Mouse (Mus musculus): ENCODE data around the gene Cyb5rl. TPM values are rescaled to one million over a fixed set of nuclear protein-coding genes. Genes with fewer than 3 reads are reported as not detected.

Cyb5rl gene
- polyA plus RNA-seq, 1 experiment from 2014 or later = 5.3 TPM

DNA sequence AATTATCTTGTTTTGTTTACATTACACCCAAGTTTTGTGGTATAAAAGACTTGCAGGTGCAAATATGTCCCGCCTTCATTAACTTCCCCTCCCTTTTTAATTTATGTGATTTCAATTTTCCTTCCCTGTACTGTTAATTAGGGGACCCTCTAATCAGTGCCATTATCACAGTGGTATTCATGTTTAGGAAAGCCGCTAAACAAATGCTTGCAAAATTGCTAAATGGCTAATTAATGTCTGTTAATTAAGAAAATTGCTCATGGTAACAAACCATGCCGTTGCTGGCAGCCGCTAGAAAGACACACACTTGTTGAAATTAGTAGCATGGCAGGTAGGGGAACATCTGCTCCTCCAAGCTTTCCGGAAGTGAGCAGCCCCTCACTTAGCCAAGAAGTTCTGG is 41.4 kb upstream of the Cyb5rl start:
- TF ChIP-seq CTCF (IDR thresholded peaks at IDR 0.05; ENCODE audit: low read depth) = no peak
- no peak overlapping the region for H3K27ac ChIP-seq (ENCODE audit: low read depth)
- 90% methylated on average over 5 of the region's 5 CpGs for whole genome bisulfite sequencing
- no peaks in the 10 kb centered on the region for H3K4me1 ChIP-seq (ENCODE audit: insufficient read depth)
- no peak for ATAC-seq (ENCODE audit: insufficient read depth)
- no peaks in the 10 kb centered on the region for H3K27me3 ChIP-seq (ENCODE audit: insufficient read depth, low read length)
- no peak overlapping the region for H3K4me3 ChIP-seq (ENCODE audit: low read depth, low read length)
- peaks cover 45% of the 10 kb centered on the region for H3K36me3 ChIP-seq (ENCODE audit: insufficient read depth)
- no peak for DNase-seq
- no peaks in the 10 kb centered on the region for H3K9me3 ChIP-seq (ENCODE audit: low read depth, low read length)
- H3K4me2 ChIP-seq = no peak overlapping the region
- no peak overlapping the region for H3K9ac ChIP-seq

DNA sequence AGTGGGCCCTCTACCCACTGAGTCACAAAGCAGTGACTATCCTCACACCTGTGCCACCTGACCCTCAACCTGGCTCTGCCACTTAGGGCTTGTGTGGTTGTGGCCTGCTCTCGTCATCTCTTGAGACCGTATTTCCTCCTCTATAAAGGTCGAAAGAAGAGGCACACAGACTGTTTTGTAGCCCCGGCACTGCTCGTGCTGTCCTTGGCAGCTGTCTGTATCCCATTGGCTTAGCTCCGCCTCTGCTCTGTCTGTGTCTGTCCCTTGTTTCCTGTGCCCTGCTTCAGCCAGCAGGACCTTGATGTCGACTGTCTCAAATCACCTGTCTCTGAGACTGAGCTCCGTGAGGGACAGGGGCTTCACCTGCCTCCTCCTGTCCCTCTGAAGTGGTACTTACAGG is 40.3 kb upstream of the Cyb5rl start:
- Histone ChIP-seq H3K36me3 (ENCODE audit: insufficient read depth) (peaks cover 56% of the 10 kb centered on the region), H3K4me3 (ENCODE audit: low read depth, low read length) (no peak overlapping the region), H3K27me3 (ENCODE audit: insufficient read depth, low read length) (no peaks in the 10 kb centered on the region), H3K27ac (ENCODE audit: low read depth) (no peak overlapping the region), H3K4me1 (ENCODE audit: insufficient read depth) (no peaks in the 10 kb centered on the region), H3K9me3 (ENCODE audit: low read depth, low read length) (no peaks in the 10 kb centered on the region), H3K4me2 (no peak overlapping the region), H3K9ac (no peak overlapping the region)
- no peak for TF ChIP-seq CTCF (IDR thresholded peaks at IDR 0.05; ENCODE audit: low read depth)
- no peak for ATAC-seq (ENCODE audit: insufficient read depth)
- 55% methylated on average over 8 of the region's 8 CpGs for WGBS
- peak; percentile 11 for DNase-seq

DNA sequence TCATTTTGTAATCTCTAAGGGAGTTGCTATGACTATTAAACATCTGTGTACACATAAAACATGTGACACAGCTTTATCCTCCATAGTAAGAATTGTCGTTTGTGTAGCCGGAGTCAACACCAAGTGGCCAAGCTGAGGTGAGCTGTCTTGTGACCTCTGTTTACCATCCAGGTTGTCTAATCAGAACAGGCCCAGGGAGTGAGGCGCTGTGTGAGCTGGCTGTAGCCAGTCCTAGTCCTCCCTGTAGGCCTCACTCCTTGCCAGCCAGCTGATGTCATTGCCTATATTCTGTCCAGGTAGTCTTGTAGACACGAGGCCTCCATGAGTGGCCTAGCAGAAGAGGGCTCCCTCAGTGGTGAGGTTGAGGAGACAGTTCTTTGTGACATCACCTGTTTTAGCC is 31.1 kb upstream of the Cyb5rl start:
- Histone ChIP-seq H3K36me3 (ENCODE audit: insufficient read depth) (peaks cover 92% of the 10 kb centered on the region), H3K9ac (no peak overlapping the region), H3K4me2 (no peak overlapping the region), H3K4me1 (ENCODE audit: insufficient read depth) (no peaks in the 10 kb centered on the region), H3K4me3 (ENCODE audit: low read depth, low read length) (no peak overlapping the region), H3K9me3 (ENCODE audit: low read depth, low read length) (no peaks in the 10 kb centered on the region), H3K27me3 (ENCODE audit: insufficient read depth, low read length) (no peaks in the 10 kb centered on the region), H3K27ac (ENCODE audit: low read depth) (no peak overlapping the region)
- no peak for TF ChIP-seq CTCF (IDR thresholded peaks at IDR 0.05; ENCODE audit: low read depth)
- ATAC-seq (ENCODE audit: insufficient read depth) = no peak
- WGBS = 77% methylated on average over 4 of the region's 4 CpGs
- DNase-seq = no peak

DNA sequence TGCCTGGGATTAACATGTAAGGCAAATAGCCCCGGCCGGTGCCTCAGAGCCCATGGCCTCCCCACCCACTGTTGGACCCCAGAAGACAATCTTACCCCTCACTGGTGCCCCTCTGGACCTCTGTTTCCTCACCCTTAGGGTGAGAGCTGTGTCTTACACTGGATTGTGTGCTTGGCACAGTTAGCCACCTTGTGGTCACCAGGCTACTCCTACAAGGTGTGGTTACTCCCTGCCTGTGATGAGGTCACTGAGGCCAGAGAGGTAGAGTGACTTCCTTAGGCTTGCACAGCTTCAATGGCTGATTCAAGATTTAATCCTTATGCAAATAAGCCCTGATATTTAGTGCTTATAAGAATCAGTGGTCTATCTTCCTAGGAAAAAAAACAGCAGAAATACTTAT is 29.8 kb upstream of the Cyb5rl start:
- 97% methylated on average over 2 of the region's 2 CpGs for WGBS

DNA sequence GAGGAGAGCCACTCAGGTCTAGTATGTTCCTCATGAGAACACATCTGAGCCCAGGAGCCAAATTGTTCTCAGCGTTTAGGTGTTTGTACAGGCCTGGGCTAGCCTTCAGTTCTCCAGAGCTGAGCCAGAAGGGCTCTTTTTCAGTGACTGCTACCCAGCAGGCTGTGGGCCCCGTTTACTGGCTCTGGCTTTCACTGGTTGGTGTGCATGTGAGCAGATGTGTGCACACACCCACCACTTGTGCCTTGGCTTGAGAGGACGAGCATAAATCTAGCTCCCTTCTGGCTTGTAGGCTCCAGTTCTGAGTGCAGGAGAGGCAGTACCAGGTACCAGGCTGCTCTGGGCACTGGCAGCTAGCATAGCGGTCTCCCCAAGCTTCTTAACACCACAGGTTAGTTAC is 28.5 kb upstream of the Cyb5rl start:
- no peak overlapping the region for H3K27ac ChIP-seq (ENCODE audit: low read depth)
- no peaks in the 10 kb centered on the region for H3K9me3 ChIP-seq (ENCODE audit: low read depth, low read length)
- no peak overlapping the region for H3K4me2 ChIP-seq
- H3K4me3 ChIP-seq (ENCODE audit: low read depth, low read length) = no peak overlapping the region
- no peaks in the 10 kb centered on the region for H3K27me3 ChIP-seq (ENCODE audit: insufficient read depth, low read length)
- H3K36me3 ChIP-seq (ENCODE audit: insufficient read depth) = peaks cover 92% of the 10 kb centered on the region
- no peak for TF ChIP-seq CTCF (IDR thresholded peaks at IDR 0.05; ENCODE audit: low read depth)
- WGBS = 83% methylated on average over 4 of the region's 4 CpGs
- H3K4me1 ChIP-seq (ENCODE audit: insufficient read depth) = no peaks in the 10 kb centered on the region
- ATAC-seq (ENCODE audit: insufficient read depth) = no peak
- no peak overlapping the region for H3K9ac ChIP-seq
- no peak for DNase-seq

More for the DNA sequence above, 29.8 kb upstream of the Cyb5rl start:
- Histone ChIP-seq H3K27ac (ENCODE audit: low read depth) (no peak overlapping the region), H3K4me3 (ENCODE audit: low read depth, low read length) (no peak overlapping the region), H3K4me2 (no peak overlapping the region), H3K36me3 (ENCODE audit: insufficient read depth) (peaks cover 92% of the 10 kb centered on the region), H3K9ac (no peak overlapping the region), H3K27me3 (ENCODE audit: insufficient read depth, low read length) (no peaks in the 10 kb centered on the region), H3K4me1 (ENCODE audit: insufficient read depth) (no peaks in the 10 kb centered on the region), H3K9me3 (ENCODE audit: low read depth, low read length) (no peaks in the 10 kb centered on the region)
- no peak for TF ChIP-seq CTCF (IDR thresholded peaks at IDR 0.05; ENCODE audit: low read depth)
- DNase-seq = no peak
- ATAC-seq (ENCODE audit: insufficient read depth) = no peak

DNA sequence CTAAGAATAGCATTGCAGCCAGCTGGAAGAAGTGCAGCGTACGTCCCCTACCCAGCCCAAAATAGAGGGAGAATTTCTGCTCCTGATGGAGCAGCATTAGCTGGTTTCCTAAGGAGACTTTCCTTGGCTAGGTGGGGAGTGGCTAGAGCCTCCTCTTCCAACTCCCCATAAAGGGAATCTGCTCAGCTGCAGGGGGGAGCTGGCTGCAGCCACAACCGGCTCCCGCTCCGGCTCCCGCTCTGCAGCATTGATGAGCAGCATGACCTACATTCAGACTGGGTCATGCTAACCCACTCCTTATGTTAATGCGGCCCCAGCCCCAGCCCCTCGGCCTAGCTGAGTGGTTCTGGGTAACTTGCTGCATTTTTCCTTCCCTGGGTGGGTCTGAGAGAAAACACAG is 27.5 kb upstream of the Cyb5rl start:
- Histone ChIP-seq H3K27me3 (ENCODE audit: insufficient read depth, low read length) (no peaks in the 10 kb centered on the region), H3K9ac (no peak overlapping the region), H3K27ac (ENCODE audit: low read depth) (no peak overlapping the region), H3K4me1 (ENCODE audit: insufficient read depth) (no peaks in the 10 kb centered on the region), H3K4me3 (ENCODE audit: low read depth, low read length) (no peak overlapping the region), H3K9me3 (ENCODE audit: low read depth, low read length) (no peaks in the 10 kb centered on the region), H3K36me3 (ENCODE audit: insufficient read depth) (peaks cover 92% of the 10 kb centered on the region), H3K4me2 (no peak overlapping the region)
- DNase-seq (no peak), ATAC-seq (ENCODE audit: insufficient read depth) (no peak)
- no peak for TF ChIP-seq CTCF (IDR thresholded peaks at IDR 0.05; ENCODE audit: low read depth)
- 83% methylated on average over 8 of the region's 8 CpGs for WGBS

DNA sequence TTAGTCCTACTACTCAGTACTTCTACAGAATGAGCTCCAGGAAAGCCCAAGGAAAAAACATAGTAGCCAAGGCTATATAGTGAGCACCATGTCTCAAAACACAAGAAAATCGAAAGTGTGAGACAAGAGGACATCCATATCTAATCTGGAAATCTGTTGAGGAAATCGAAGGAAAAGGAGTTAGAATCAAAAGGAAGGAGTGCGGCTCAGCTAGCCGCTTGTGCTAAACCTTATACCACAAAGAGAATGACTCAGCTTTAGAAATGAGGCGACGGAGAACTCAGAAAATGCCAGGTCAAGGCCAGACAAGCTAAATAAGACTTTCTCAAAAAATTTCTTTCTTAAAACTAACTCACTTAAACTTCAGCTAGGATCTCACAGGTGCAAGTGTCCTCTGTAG is 24.5 kb upstream of the Cyb5rl start:
- Histone ChIP-seq H3K4me3 (ENCODE audit: low read depth, low read length) (no peak overlapping the region), H3K27me3 (ENCODE audit: insufficient read depth, low read length) (no peaks in the 10 kb centered on the region), H3K36me3 (ENCODE audit: insufficient read depth) (peaks cover 93% of the 10 kb centered on the region), H3K27ac (ENCODE audit: low read depth) (no peak overlapping the region), H3K4me2 (no peak overlapping the region), H3K4me1 (ENCODE audit: insufficient read depth) (no peaks in the 10 kb centered on the region), H3K9me3 (ENCODE audit: low read depth, low read length) (no peaks in the 10 kb centered on the region), H3K9ac (no peak overlapping the region)
- no peak for TF ChIP-seq CTCF (IDR thresholded peaks at IDR 0.05; ENCODE audit: low read depth)
- DNase-seq (no peak), ATAC-seq (ENCODE audit: insufficient read depth) (no peak)
- WGBS = 87% methylated on average over 6 of the region's 6 CpGs

DNA sequence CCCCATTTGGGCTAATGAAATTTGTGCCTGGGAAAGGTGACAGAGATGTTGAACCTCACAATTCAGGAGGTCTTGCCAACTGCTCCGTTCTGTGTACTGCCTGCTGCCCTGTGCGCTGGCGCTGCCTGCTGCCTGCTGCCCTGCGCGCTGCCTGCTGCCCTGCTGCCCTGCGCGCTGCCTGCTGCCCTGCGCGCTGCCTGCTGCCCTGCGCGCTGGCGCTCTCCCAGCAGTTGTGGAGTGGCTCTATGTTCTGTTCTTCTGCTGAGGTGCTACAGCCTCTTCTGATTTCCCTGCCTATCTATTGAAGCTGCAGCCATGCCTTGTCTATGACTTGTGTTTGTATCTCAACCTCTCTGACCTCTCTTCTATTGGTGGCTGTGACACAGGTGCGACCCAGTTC is 21.6 kb upstream of the Cyb5rl start:
- ATAC-seq (ENCODE audit: insufficient read depth) (no peak), DNase-seq (no peak)
- no peak overlapping the region for H3K27ac ChIP-seq (ENCODE audit: low read depth)
- H3K9ac ChIP-seq = no peak overlapping the region
- H3K36me3 ChIP-seq (ENCODE audit: insufficient read depth) = peaks cover 86% of the 10 kb centered on the region
- 98% methylated on average over 13 of the region's 13 CpGs for WGBS
- TF ChIP-seq CTCF (IDR thresholded peaks at IDR 0.05; ENCODE audit: low read depth) = no peak
- H3K9me3 ChIP-seq (ENCODE audit: low read depth, low read length) = no peaks in the 10 kb centered on the region
- H3K4me2 ChIP-seq = no peak overlapping the region
- H3K4me1 ChIP-seq (ENCODE audit: insufficient read depth) = no peaks in the 10 kb centered on the region
- H3K27me3 ChIP-seq (ENCODE audit: insufficient read depth, low read length) = no peaks in the 10 kb centered on the region
- H3K4me3 ChIP-seq (ENCODE audit: low read depth, low read length) = no peak overlapping the region
